Comparison of ENCODE assay signal across 9 mouse cellular contexts in the genomic region with DNA sequence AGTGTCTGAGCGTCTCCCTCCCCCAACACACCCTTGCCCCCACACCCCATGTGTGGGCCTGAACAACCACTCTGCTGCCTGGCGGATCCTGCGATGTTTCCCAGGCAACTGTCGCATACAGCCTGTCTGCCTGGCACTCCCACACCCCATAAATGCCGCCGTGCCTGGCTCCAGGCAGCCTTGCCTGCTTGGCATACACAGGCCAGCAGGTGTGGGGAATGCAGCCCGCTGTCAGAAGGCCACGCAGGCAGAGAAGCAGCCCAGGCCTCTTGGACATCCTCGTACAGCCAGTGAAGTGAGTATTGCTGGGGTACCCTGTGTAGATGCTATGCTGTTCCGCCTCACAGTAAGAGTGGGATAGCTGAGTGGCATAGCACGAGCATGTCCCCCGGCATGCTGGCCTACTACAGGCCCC. TPM values are rescaled to one million over a fixed set of nuclear protein-coding genes. Genes with fewer than 3 reads are reported as not detected.
DNase-seq lines count a peak whose midpoint lies in the region; ATAC-seq lines count a peak whose summit lies in the region.
"Had no signal": no experiment of that assay in that cellular context is flagged by ENCODE, and none has a peak within 500 bp of the region (broad histone marks: within the 10 kb centered on the region; RNA-seq: fewer than 3 reads in every experiment).

No protein-coding gene starts in this region.

- H3K27ac ChIP-seq in heart, embryonic 13.5 days (replicated peaks): 0 out of 2 replicates have a peak overlapping the region, but pooled peaks have one; percentile 15
- peak overlapping the region; percentile 52 for H3K27ac ChIP-seq in neural tube, embryonic 13.5 days (replicated peaks)

- H3K9me3 ChIP-seq in heart, embryonic 13.5 days: peaks cover 3% of the 10 kb centered on the region; the same call in 1 of the 2 replicates
- no peaks in the 10 kb centered on the region for H3K9me3 ChIP-seq in neural tube, embryonic 13.5 days
- H3K9me3 ChIP-seq: embryonic facial prominence, embryonic 12.5 days had no signal

- ATAC-seq in heart, embryonic 13.5 days (ENCODE audit: extremely low read depth, insufficient number of reproducible peaks, low FRiP score, low TSS enrichment): no peak
- ATAC-seq in neural tube, embryonic 13.5 days (ENCODE audit: low read depth): no peak

- H3K4me2 ChIP-seq in heart, embryonic 13.5 days: no peak overlapping the region
- H3K4me2 ChIP-seq in neural tube, embryonic 13.5 days: no peak overlapping the region
- H3K4me2 ChIP-seq: embryonic facial prominence, embryonic 12.5 days had no signal

- H3K9ac ChIP-seq in heart, embryonic 13.5 days: peak overlapping the region; percentile 25; the same call in 1 of the 2 replicates
- H3K9ac ChIP-seq in neural tube, embryonic 13.5 days: no peak overlapping the region
- H3K9ac ChIP-seq: embryonic facial prominence, embryonic 12.5 days had no signal

- H3K27me3 ChIP-seq in heart, embryonic 13.5 days (replicated peaks): no peaks in the 10 kb centered on the region
- no peaks in the 10 kb centered on the region for H3K27me3 ChIP-seq in neural tube, embryonic 13.5 days
- H3K27me3 ChIP-seq: embryonic facial prominence, embryonic 12.5 days had no signal

- DNase-seq in heart, postnatal 25 days (ENCODE audit: low spot score): no peak
- peak; percentile 15 for DNase-seq in ZHBTc4 (ENCODE audit: low read depth, low spot score)
- DNase-seq in frontal cortex, postnatal 36 days (ENCODE audit: low spot score in 2 of 2): peak; percentile 70 to 85
- DNase-seq in kidney, postnatal 4 days: peak; percentile 62 to 80
- DNase-seq in thymus, postnatal 10 days (ENCODE audit: low spot score in 2 of 2): no peak
- DNase-seq in spleen, postnatal 14 days (ENCODE audit: low spot score in 2 of 2): no peak

- no peak overlapping the region for H3K4me3 ChIP-seq in heart, embryonic 13.5 days
- H3K4me3 ChIP-seq in neural tube, embryonic 13.5 days: no peak overlapping the region
- H3K4me3 ChIP-seq: embryonic facial prominence, embryonic 12.5 days had no signal

- no peaks in the 10 kb centered on the region for H3K36me3 ChIP-seq in heart, embryonic 13.5 days
- no peaks in the 10 kb centered on the region for H3K36me3 ChIP-seq in neural tube, embryonic 13.5 days
- H3K36me3 ChIP-seq: embryonic facial prominence, embryonic 12.5 days had no signal

- peaks cover 34% of the 10 kb centered on the region for H3K4me1 ChIP-seq in heart, embryonic 13.5 days
- peaks cover 28% of the 10 kb centered on the region for H3K4me1 ChIP-seq in neural tube, embryonic 13.5 days (replicated peaks)

- intact Hi-C loops in heart, postnatal 25 days (cut with DNase I): loop anchor here (5.0 to 10.0 kb wide), 3 partner anchors 59 to 372 kb away; no protein-coding TSS in a partner anchor

- 65% methylated on average over 12 of the region's 12 CpGs for WGBS in heart, embryonic 13.5 days
- WGBS in neural tube, embryonic 13.5 days: 60% methylated on average over 12 of the region's 12 CpGs

RNA-seq across cellular contexts. Expression of gene Faap20, which starts 2.9 kb away (rescaled TPM):
- polyA plus RNA-seq in heart, embryonic 13.5 days (2015; fragmentation: Nextera tagmentation; extraction: Ambion mirVana): 63.2 and 71.1 TPM in 2 replicates
- total RNA-seq in heart, postnatal 25 days (2021): 10 to 100 TPM; 13.5 to 15.5 TPM
- polyA plus RNA-seq in neural tube, embryonic 13.5 days (2015; fragmentation: Nextera tagmentation; extraction: Ambion mirVana): 76.3 and 84.2 TPM in 2 replicates

RNA-seq across cellular contexts. Expression of gene Ski, which starts 24.3 kb away (rescaled TPM):
- 10.1 and 10.2 TPM in 2 replicates for polyA plus RNA-seq in heart, embryonic 13.5 days (2015; fragmentation: Nextera tagmentation; extraction: Ambion mirVana)
- 10 to 100 TPM; 55.0 to 63.9 TPM for total RNA-seq in heart, postnatal 25 days (2021)
- polyA plus RNA-seq in neural tube, embryonic 13.5 days (2015; fragmentation: Nextera tagmentation; extraction: Ambion mirVana): 11.3 and 12.2 TPM in 2 replicates

Comparison
In these comparisons a context has a peak if more than half of its experiments do, and no peak if none do; other contexts are left out.
1. DNase-seq: peak in ZHBTc4 (single experiment), frontal cortex, postnatal 36 days (2 of 2) and kidney, postnatal 4 days (2 of 2); none in heart, postnatal 25 days (single experiment), thymus, postnatal 10 days (0 of 2) and spleen, postnatal 14 days (0 of 2).